11 mouse cellular contexts compared by ENCODE assay signal in genomic region chr9:63658970-63659371, GRCm38 (mm10). TPM values are rescaled to one million over a fixed set of nuclear protein-coding genes. Genes with fewer than 3 reads are reported as not detected.
DNase-seq lines count a peak whose midpoint lies in the region; ATAC-seq lines count a peak whose summit lies in the region.
"Had no signal": no experiment of that assay in that cellular context is flagged by ENCODE, and none has a peak within 500 bp of the region (broad histone marks: within the 10 kb centered on the region; RNA-seq: fewer than 3 reads in every experiment).

No protein-coding gene starts in this region.

- H3K9ac ChIP-seq in limb, embryonic 13.5 days, result no peak overlapping the region
- H3K9ac ChIP-seq: midbrain, embryonic 12.5 days had no signal

- H3K27me3 ChIP-seq in limb, embryonic 13.5 days, result no peaks in the 10 kb centered on the region
- H3K27me3 ChIP-seq: midbrain, embryonic 12.5 days; Patski had no signal

- intact Hi-C loops in gastrocnemius, postnatal 14 days (cut with DNase I; ENCODE audit: low total_unique reads), result no loop called here

- WGBS in limb, embryonic 13.5 days, result 37% methylated on average over 5 of the region's 5 CpGs

- peaks cover 74% of the 10 kb centered on the region for H3K4me1 ChIP-seq in limb, embryonic 13.5 days

- no peak overlapping the region for H3K4me3 ChIP-seq in limb, embryonic 13.5 days
- H3K4me3 ChIP-seq: midbrain, embryonic 12.5 days had no signal

- peak overlapping the region; percentile 75 for H3K27ac ChIP-seq in limb, embryonic 13.5 days
- H3K27ac ChIP-seq: midbrain, embryonic 12.5 days had no signal

- no peaks in the 10 kb centered on the region for H3K9me3 ChIP-seq in limb, embryonic 13.5 days
- H3K9me3 ChIP-seq: midbrain, embryonic 12.5 days had no signal

- DNase-seq in kidney, adult 9 months, result peak; percentile 51
- DNase-seq in kidney, postnatal 4 days, result no peak
- DNase-seq in cerebellum, adult 11-12 months, result peak; percentile 87
- DNase-seq in cerebellum, postnatal 25 days, result peak; percentile 84 to 88
- DNase-seq in gastrocnemius, postnatal 14 days, result no peak
- DNase-seq in layer of hippocampus, postnatal 14 days (ENCODE audit: low spot score in 2 of 2), result no peak
- DNase-seq: right cerebral cortex, adult 18-20 months; thymus, adult 2 months had no signal

- H3K4me2 ChIP-seq in limb, embryonic 13.5 days (replicated peaks), result no peak overlapping the region
- H3K4me2 ChIP-seq: midbrain, embryonic 12.5 days had no signal

- ATAC-seq in limb, embryonic 13.5 days (ENCODE audit: low FRiP score, low read depth), result peak; percentile 81
- ATAC-seq: Patski had no signal

- H3K36me3 ChIP-seq in limb, embryonic 13.5 days, result peaks cover 69% of the 10 kb centered on the region

RNA-seq across cellular contexts. Expression of gene Aagab, which starts 56.5 kb away (rescaled TPM):
- 21.7 and 26.2 TPM in 2 replicates for polyA plus RNA-seq in limb, embryonic 13.5 days (2015; fragmentation: Nextera tagmentation; extraction: Ambion mirVana)
- total RNA-seq in gastrocnemius, postnatal 14 days (2021), result 10 to 100 TPM in 1 of 2 experiments, 1 to 10 TPM in 1; 9.3 to 11.2 TPM
- 10 to 100 TPM; 47.8 to 58.7 TPM for total RNA-seq in layer of hippocampus, postnatal 14 days (2021)

RNA-seq across cellular contexts. Expression of gene Iqch, which starts 56.7 kb away (rescaled TPM):
- 0.15 and 0.20 TPM in 2 replicates for polyA plus RNA-seq in limb, embryonic 13.5 days (2015; fragmentation: Nextera tagmentation; extraction: Ambion mirVana)
- under 1 TPM in 1 of 2 experiments, not detected in 1; 0.07 TPM for total RNA-seq in gastrocnemius, postnatal 14 days (2021)
- total RNA-seq in layer of hippocampus, postnatal 14 days (2021), result under 1 TPM; 0.14 to 0.16 TPM
- polyA plus RNA-seq: midbrain, embryonic 12.5 days had no signal

Comparison
In these comparisons a context has a peak if more than half of its experiments do, and no peak if none do; other contexts are left out.
1. DNase-seq: peak in kidney, adult 9 months (single experiment), cerebellum, adult 11-12 months (single experiment) and cerebellum, postnatal 25 days (2 of 2); none in kidney, postnatal 4 days (0 of 2), gastrocnemius, postnatal 14 days (single experiment) and layer of hippocampus, postnatal 14 days (0 of 2).